Mouse (Mus musculus): ENCODE measurements at regions not wholly inside any gene's neighbourhood (a gene's known extent, or its start where the extent isn't known, plus 50 kb on each side); places are given as distances from the start of the nearest gene placed in this dataset.

GRCm38 (mm10) chr19:52177088-52177791 lies 86.9 kb upstream of the Ins1 start:
- no peak for DNase-seq

GRCm38 (mm10) chr19:52193813-52194212 lies 70.3 kb upstream of the Ins1 start:
- peak; percentile 13 to 18 for DNase-seq

- DNase-seq: no peak
These were observed 64.4 kb upstream of the Ins1 start for GRCm38 (mm10) chr19:52199545-52200284.

- no peak for DNase-seq
These were observed 56.4 kb upstream of the Ins1 start for GRCm38 (mm10) chr19:52207725-52208124.

Data from cerebellum, postnatal 10 days (tissue).